Mouse (Mus musculus) kidney, postnatal 0 days (tissue): ENCODE measurements around the gene Mcfd2. TPM values are rescaled to one million over a fixed set of nuclear protein-coding genes. Genes with fewer than 3 reads are reported as not detected.

Experiments used
- ATAC-seq: fragments of 200-750 bp; cut with Nextera tagmentation; replicated peaks from 2 replicates; pipeline ENCODE4 v1.8.0; 2017; ENCODE audit warnings: low read depth, moderate number of reproducible peaks, moderate TSS enrichment, moderate library complexity; ENCODE audit not compliant: low FRiP score
- DNase-seq: peaks from one replicate; pipeline ENCODE4 v3.0.0-alpha.2; 2016; ENCODE audit warnings: low spot score
- H3K27ac ChIP-seq: fragments of 300-500 bp; sonication (generic); 2 replicates; pipeline ENCODE4 v1.5.1; 2014; ENCODE audit warnings: mild to moderate bottlenecking
- H3K27me3 ChIP-seq: fragments of 300-500 bp; sonication (generic); 2 replicates; pipeline ENCODE4 v1.6.1; 2014; ENCODE audit warnings: low read length, mixed read lengths; ENCODE audit not compliant: insufficient read depth
- H3K36me3 ChIP-seq: fragments of 300-500 bp; sonication (generic); 2 replicates; pipeline ENCODE4 v1.6.1; 2014; ENCODE audit warnings: low read length, mixed read lengths; ENCODE audit not compliant: insufficient read depth
- H3K4me1 ChIP-seq: fragments of 300-500 bp; sonication (generic); replicated peaks from 2 replicates; pipeline ENCODE4 v1.6.1; 2014; ENCODE audit warnings: antibody characterized with exemption, low read length, mixed read lengths; ENCODE audit not compliant: insufficient read depth
- H3K4me2 ChIP-seq: fragments of 300-500 bp; sonication (generic); 2 replicates; pipeline ENCODE4 v1.6.1; 2014; ENCODE audit warnings: mild to moderate bottlenecking, low read length, moderate library complexity, mixed read lengths
- H3K4me3 ChIP-seq: fragments of 300-500 bp; sonication (generic); replicated peaks from 2 replicates; pipeline ENCODE4 v1.5.1; 2014; ENCODE audit warnings: low read depth, low read length
- H3K9ac ChIP-seq: fragments of 300-500 bp; sonication (generic); 2 replicates; pipeline ENCODE4 v1.6.1; 2014; ENCODE audit warnings: low read depth, low read length
- H3K9me3 ChIP-seq: fragments of 300-500 bp; sonication (generic); replicated peaks from 2 replicates; pipeline ENCODE4 v1.6.1; 2016; ENCODE audit warnings: low read length, inconsistent platforms, mixed read lengths
- CTCF ChIP-seq: IDR thresholded peaks from 2 replicates; pipeline ENCODE4 v1.5.1; 2016; ENCODE audit warnings: antibody characterized with exemption, low read depth, mild to moderate bottlenecking, moderate library complexity
- WGBS: fragments of 180-500 bp; shearing (Covaris S2); extraction: QIAGEN DNeasy Blood & Tissue Kit; methylation state at CpG from one replicate; pipeline ENCODE4 v1.1.7; 2014; 5-methylcytosine and 5-hydroxymethylcytosine counted together
- polyA plus RNA-seq: library from polyadenylated mRNA; unstranded; fragments of >200 nt; fragmentation: Nextera tagmentation; extraction: Ambion mirVana; gene quantifications from 2 replicates; pipeline ENCODE4 v1.2.1, GENCODE M21; 2015

The Mcfd2 gene
- polyA plus RNA-seq, 1 experiment from 2014 or later, result 140 TPM

DNA sequence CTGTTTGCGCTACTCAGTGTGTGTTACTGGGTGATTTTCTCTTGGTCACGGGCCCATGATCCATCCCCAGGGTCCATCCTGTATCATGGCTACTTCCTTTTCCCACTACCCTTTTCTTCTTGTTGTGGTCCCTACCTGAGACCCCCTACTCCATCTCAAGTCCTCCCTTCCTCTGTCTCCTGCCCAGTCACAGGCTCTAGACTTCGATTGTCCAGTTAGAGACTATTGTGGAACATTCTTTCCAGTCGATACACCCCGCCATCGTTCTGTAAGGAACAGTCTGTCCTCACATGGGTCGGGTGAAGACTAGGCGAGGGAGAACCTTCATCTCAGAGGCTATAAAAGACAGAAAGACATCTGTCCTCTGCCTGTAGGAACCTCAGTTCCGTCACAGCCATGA is 40.4 kb downstream of the Mcfd2 start:
- Histone ChIP-seq H3K27ac (no peak overlapping the region), H3K9ac (no peak overlapping the region), H3K4me3 (no peak overlapping the region), H3K36me3 (no peaks in the 10 kb centered on the region), H3K4me2 (no peak overlapping the region), H3K27me3 (no peaks in the 10 kb centered on the region), H3K9me3 (no peaks in the 10 kb centered on the region), H3K4me1 (no peaks in the 10 kb centered on the region; the same call in 1 of the 2 replicates)
- WGBS, result 96% methylated on average over 9 of the region's 9 CpGs
- no peak for TF ChIP-seq CTCF
- ATAC-seq (no peak), DNase-seq (no peak)

- no peak for TF ChIP-seq CTCF
- no peaks in the 10 kb centered on the region; the same call in 1 of the 2 replicates for H3K4me1 ChIP-seq
- WGBS, result 65% methylated on average over 2 of the region's 2 CpGs
- H3K4me2 ChIP-seq, result no peak overlapping the region
- ATAC-seq (no peak), DNase-seq (no peak)
- H3K9me3 ChIP-seq, result no peaks in the 10 kb centered on the region
- H3K4me3 ChIP-seq, result no peak overlapping the region
- no peaks in the 10 kb centered on the region for H3K27me3 ChIP-seq
- no peak overlapping the region for H3K27ac ChIP-seq
- no peak overlapping the region for H3K9ac ChIP-seq
- H3K36me3 ChIP-seq, result no peaks in the 10 kb centered on the region
These were observed 41.3 kb downstream of the Mcfd2 start for GRCm38 (mm10) chr17:87224461-87224860.

- Histone ChIP-seq H3K4me2 (no peak overlapping the region), H3K9me3 (no peaks in the 10 kb centered on the region), H3K4me1 (no peaks in the 10 kb centered on the region), H3K27me3 (no peaks in the 10 kb centered on the region), H3K4me3 (no peak overlapping the region), H3K9ac (no peak overlapping the region), H3K27ac (no peak overlapping the region), H3K36me3 (no peaks in the 10 kb centered on the region)
- ATAC-seq (no peak), DNase-seq (no peak)
- 78% methylated on average over 9 of the region's 9 CpGs for WGBS
- TF ChIP-seq CTCF, result no peak
These were observed 46.3 kb downstream of the Mcfd2 start for GRCm38 (mm10) chr17:87219456-87219855.

- no peak overlapping the region for H3K27ac ChIP-seq
- H3K4me1 ChIP-seq, result no peaks in the 10 kb centered on the region
- WGBS, result 83% methylated on average over 7 of the region's 7 CpGs
- DNase-seq, result no peak
- no peaks in the 10 kb centered on the region for H3K9me3 ChIP-seq
- H3K36me3 ChIP-seq, result no peaks in the 10 kb centered on the region
- TF ChIP-seq CTCF, result no peak
- no peaks in the 10 kb centered on the region for H3K27me3 ChIP-seq
- H3K4me2 ChIP-seq, result no peak overlapping the region
- no peak overlapping the region for H3K4me3 ChIP-seq
- no peak for ATAC-seq
- no peak overlapping the region for H3K9ac ChIP-seq
These were observed 51.2 kb downstream of the Mcfd2 start for GRCm38 (mm10) chr17:87214523-87214922.

DNA sequence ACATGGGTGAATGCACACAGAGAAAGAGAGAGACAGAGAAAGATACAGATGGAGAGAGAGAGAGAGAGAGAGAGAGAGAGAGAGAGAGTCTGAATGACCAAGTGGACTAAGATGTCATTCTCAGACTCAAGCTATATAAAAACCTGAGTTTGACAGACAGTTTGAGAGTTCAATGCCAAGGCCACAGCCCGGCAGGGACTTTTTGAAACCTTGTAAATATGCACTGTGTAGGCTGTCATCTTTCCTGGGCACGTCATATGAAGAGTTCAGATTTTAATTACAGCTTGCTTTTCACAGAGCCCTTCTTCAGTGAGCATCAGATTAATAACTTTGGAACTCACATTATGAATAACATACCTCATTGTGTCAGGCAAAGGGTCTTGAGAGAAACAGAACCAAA is 55.2 kb downstream of the Mcfd2 start:
- TF ChIP-seq CTCF, result no peak
- H3K4me2 ChIP-seq, result no peak overlapping the region
- no peak for DNase-seq
- no peak overlapping the region for H3K4me3 ChIP-seq
- H3K9ac ChIP-seq, result no peak overlapping the region
- H3K27me3 ChIP-seq, result no peaks in the 10 kb centered on the region
- no peak for ATAC-seq
- H3K36me3 ChIP-seq, result no peaks in the 10 kb centered on the region
- no peaks in the 10 kb centered on the region for H3K9me3 ChIP-seq
- no peak overlapping the region for H3K27ac ChIP-seq
- no peaks in the 10 kb centered on the region for H3K4me1 ChIP-seq
- 91% methylated on average over 2 of the region's 2 CpGs for WGBS

DNA sequence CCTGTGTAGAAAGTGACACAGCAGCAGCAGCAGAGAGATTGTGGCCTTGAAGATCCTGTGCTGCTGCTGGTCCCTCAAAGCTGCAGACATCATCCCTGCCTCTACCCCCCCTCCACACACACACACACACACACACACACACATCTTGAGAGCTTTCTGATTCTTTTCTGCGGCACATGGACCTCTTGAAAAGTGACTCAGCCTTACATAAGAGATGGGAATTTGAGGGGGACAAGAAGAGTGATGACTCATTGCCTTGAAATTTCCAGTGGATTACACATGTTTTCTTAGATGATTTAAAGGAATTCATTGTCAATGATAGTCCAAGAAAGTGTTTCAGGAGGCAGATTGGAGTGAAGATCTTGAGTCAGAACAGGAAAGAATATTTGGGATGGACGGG is 58.9 kb downstream of the Mcfd2 start:
- no peak for ATAC-seq

More for the DNA sequence above, 58.9 kb downstream of the Mcfd2 start:
- H3K27ac ChIP-seq, result no peak overlapping the region
- DNase-seq, result no peak
- peaks cover 11% of the 10 kb centered on the region; the same call in 1 of the 2 replicates for H3K4me1 ChIP-seq
- no peaks in the 10 kb centered on the region for H3K36me3 ChIP-seq
- no peak overlapping the region for H3K4me2 ChIP-seq
- no peak overlapping the region for H3K9ac ChIP-seq
- H3K9me3 ChIP-seq, result no peaks in the 10 kb centered on the region
- TF ChIP-seq CTCF, result no peak
- 62% methylated on average over 2 of the region's 2 CpGs for WGBS
- H3K27me3 ChIP-seq, result no peaks in the 10 kb centered on the region
- H3K4me3 ChIP-seq, result no peak overlapping the region

Other genes with a start within 250 kb of the Mcfd2 start
- 48.4 and 48.7 TPM in 2 replicates for gene Pigf, start 240.5 kb downstream of the Mcfd2 start, polyA plus RNA-seq
- gene Cript, start 240.4 kb downstream of the Mcfd2 start, polyA plus RNA-seq, result 171 and 177 TPM in 2 replicates
- gene Socs5, start 158.3 kb downstream of the Mcfd2 start, polyA plus RNA-seq, result 15.6 and 15.7 TPM in 2 replicates
- 15.4 and 16.3 TPM in 2 replicates for gene Ttc7, start 17.0 kb upstream of the Mcfd2 start, polyA plus RNA-seq
- not detected in 2 replicates for gene Stpg4, start 161.8 kb upstream of the Mcfd2 start, polyA plus RNA-seq
- gene Calm2, start 181.0 kb upstream of the Mcfd2 start, polyA plus RNA-seq, result 1,007 and 1,080 TPM in 2 replicates